Mouse (Mus musculus): ENCODE measurements at regions not wholly inside any gene's neighbourhood (a gene's known extent, or its start where the extent isn't known, plus 50 kb on each side); places are given as distances from the start of the nearest gene placed in this dataset.
"Not testable (repeated sequence)": the region's sequence is repeated elsewhere in the genome, so short reads cannot be mapped to it uniquely, and the experiment has no call there.

DNA sequence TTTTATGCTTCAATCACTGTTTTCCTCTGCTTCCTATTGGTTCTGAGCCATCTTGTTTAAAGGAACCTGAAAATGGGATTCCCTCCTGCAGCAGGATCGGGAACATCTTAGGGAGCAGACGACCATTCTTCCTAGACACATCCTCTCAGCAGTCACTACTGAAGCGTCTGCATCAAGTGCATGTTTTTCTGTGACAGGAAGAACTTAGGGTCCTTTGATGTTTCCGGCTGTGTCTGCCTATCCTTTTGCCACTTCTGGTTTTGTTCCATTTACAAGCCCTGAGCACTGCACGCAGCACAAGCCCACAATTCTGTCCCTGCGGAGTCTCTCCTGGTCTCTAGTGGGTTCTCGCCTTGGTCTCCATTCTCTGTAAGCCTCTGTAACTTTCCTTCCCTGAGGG lies 163.9 kb upstream of the Zfp637 start:
- DNase-seq (ENCODE audit: low read depth, low spot score), result no peak

- DNase-seq (ENCODE audit: low read depth, low spot score), result no peak
Measured at GRCm38 (mm10) chr6:117677821-117678220, 163.2 kb upstream of the Zfp637 start.

- DNase-seq (ENCODE audit: low read depth, low spot score), result no peak
Measured at GRCm38 (mm10) chr6:117678276-117678675, 162.7 kb upstream of the Zfp637 start.

DNA sequence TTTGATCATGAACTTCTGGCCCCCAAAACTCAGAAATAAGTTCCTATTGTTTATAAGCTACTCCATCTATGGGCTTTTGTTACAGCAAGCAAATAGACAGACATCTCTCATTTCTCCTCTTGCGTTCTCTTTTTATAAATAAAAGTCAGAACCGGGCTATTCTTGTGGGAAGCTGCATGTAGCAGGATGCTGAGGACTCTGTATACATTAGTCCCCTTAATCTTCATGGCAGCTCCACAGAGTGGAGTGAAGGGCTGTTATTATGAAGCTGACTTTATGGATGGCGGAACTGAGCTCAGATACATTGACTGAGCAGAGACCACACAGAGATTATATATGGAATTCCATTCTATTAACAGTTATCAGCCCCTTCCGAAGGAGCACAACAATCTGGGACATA lies 162.1 kb upstream of the Zfp637 start:
- DNase-seq (ENCODE audit: low read depth, low spot score), result no peak

DNA sequence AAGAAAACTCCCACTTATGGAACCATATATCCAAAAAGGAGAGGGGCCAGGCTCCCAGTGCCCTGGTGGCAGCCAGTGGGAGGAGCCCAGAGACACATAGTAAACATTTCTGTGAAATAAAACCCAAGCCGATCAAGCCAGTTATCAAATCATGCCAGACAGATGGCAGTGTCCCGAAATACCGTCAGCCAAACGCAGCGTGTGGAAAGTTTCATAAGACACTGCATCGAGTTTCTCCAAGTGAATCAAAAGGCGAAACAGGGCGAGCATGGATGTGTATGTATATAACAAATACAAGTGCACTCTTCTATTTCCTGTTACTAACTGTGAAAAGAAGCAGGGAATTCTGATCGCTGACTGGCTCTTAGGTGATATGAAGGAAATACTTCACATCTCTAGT lies 154.8 kb upstream of the Zfp637 start:
- DNase-seq (ENCODE audit: low read depth, low spot score), result no peak

- DNase-seq (ENCODE audit: low read depth, low spot score), result peak; percentile 18
Measured at GRCm38 (mm10) chr6:117687045-117687444, 153.9 kb upstream of the Zfp637 start.

DNA sequence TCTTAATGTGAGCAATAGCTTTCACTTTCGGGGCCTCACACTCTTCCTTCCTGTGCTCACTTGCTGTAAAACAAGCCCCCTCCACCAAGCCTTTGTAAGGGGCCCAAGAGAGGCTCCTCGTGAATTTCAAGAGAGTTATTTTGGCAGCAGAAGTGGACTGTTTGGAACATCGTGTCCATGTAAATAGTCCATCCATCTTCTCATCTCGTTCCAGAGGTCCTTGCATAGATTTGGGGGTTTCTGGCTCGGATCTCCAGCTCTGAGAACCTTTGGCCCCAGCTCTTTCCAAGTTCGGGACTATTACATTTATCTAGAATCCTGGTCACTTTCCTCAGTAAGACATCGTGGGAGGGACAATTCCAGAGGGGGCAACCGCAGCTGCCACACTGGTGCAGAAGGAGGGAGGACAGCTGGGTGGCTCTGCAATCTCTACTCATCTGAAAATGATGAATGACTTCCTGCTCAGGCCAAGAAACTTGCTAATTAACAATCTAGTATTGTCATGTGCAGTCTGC lies 152.3 kb upstream of the Zfp637 start:
- no peak for DNase-seq (ENCODE audit: low read depth, low spot score)

DNA sequence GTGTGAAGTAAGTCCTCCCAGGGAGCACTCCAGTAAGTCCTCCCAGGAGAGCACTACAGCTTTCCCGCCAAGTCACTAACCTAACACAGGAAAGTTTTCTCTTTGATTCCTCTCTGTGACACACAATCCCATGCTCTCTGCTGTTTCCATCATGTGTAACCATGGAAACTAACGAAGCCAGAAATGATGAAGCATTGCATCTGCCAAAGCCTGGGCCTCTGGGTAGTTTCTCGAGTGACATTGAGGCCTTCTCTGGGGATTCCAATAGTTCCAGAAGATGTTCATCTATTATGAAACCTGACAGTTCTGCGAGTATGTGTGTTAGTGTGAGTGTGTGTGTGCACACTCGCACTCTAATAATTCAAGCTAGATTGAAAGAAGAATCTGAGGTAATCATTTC lies 140.7 kb upstream of the Zfp637 start:
- DNase-seq (ENCODE audit: low read depth, low spot score), result no peak

DNA sequence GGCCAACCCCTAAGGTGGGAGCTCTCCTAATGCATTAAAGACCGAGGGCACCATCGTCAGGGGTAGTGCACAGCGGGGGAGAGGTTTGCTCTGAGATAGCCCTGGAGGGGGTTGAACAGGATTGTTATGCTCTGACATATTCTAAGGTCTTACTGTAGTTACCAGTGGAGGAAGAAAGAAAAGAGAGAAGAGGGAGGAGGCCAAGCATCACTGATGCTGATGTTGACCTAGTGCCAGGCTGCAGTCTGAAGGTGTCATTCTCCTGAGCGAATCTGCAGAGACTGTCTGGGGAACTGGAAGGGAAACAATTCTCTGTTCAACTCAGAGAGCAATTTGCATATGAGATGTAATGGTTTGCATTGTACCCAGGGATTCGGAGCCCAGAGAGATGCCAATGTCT lies 139.4 kb upstream of the Zfp637 start:
- no peak for DNase-seq (ENCODE audit: low read depth, low spot score)

DNA sequence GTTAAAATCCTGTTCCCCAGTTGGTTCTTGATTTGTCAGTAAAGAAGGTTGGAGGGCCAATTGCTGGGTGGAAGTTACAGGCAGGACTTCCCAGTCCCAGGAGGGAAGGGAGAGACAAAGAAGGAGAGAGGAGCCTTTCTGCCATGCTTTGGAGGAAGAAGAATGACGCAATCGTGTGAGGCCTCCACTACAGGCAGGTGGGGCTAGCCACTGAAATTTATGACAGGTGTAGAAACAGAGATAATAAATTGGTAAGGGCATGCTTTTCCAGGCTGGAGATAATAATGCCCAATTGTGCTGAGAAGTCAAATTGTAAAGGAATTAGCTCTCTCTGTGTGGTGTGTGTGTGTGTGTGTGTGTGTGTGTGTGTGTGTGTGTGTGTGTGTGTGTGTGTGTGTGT lies 135.0 kb upstream of the Zfp637 start:
- no peak for DNase-seq (ENCODE audit: low read depth, low spot score)

DNA sequence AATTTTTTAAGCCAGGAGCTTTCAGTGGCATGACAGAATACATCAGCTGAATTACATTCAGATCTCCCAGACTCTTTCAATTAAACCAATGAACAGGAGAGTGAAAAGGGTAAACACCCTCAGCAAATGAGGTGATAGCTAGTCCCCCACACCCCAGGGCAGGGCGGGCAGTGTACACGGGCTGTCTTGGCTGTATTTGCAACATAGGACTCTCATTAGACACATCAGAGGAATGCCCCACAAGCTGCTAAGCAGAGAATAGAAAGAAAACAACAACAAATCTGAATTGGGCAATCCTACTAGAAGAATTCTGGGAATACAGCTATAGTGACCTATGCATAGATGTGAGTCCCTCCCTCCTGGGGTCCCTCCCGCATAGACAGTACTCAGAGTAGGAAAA lies 131.8 kb upstream of the Zfp637 start:
- DNase-seq (ENCODE audit: low read depth, low spot score), result no peak

- DNase-seq (ENCODE audit: low read depth, low spot score), result no peak
Measured at GRCm38 (mm10) chr6:117715056-117715777, 125.8 kb upstream of the Zfp637 start.

- DNase-seq (ENCODE audit: low read depth, low spot score), result not testable (repeated sequence)
Measured at GRCm38 (mm10) chr6:117716422-117716821, 124.6 kb upstream of the Zfp637 start.

DNA sequence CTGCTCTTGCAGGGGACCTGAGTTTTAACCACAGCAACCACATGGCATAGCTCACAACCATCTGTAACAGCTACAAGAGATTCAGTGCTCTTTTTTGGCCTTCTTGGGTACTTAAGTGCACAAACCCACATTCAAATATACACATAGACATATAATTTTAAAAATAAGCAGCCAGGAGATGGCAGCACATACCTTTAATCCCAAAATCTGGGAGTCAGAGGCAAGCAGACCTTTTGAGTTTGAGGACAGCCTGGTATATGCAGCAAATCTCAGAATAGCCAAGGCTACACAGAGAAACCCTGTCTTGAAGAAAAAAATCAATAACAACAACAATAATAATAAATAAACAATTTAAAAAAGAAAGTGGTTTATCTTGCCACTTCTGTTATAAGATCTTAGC lies 88.6 kb upstream of the Zfp637 start:
- not testable (repeated sequence) for DNase-seq (ENCODE audit: low read depth, low spot score)

DNA sequence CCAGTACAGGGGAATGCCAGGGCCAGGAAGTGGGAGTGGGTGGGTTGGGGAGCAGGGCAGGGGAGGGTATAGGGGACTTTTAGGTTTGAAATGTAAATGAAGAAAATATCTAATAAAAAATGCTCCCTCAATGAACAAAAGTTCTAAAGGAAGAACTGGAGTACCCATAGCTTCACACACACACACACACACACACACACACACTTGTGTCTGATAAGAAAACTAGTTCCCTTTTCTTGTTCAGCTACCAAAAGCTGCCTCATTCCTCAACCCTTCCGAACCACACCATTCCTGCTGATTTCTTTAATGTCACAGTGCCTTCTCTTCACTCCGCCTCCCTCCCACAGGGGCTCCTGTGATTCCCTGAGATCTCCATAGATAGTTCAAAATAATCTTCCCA lies 85.3 kb upstream of the Zfp637 start:
- not testable (repeated sequence) for DNase-seq (ENCODE audit: low read depth, low spot score)

DNA sequence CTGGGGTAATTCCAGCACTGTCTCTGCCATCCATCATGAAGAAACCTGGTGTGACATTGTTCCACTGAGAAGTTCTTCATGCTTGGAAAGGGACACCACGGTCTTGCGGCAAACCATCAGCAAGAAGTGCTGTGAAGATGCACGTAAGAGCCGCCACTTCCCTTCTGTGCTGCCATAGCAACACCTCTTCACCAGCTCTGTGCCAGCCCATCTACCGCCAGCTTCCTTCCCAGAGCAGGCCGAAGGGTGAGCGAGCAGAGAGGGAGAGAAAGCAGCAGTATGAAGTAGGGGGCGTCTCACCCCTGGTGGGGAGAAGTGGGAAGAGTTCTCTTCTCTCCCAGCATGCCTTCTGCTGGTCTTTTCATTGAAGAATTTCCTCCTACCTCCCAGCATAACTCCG lies 84.8 kb upstream of the Zfp637 start:
- peak; percentile 28 for DNase-seq (ENCODE audit: low read depth, low spot score)

- peak; percentile 78 for DNase-seq (ENCODE audit: low read depth, low spot score)
Measured at GRCm38 (mm10) chr6:117758516-117758915, 82.5 kb upstream of the Zfp637 start.

- no peak for DNase-seq (ENCODE audit: low read depth, low spot score)
Measured at GRCm38 (mm10) chr6:117771506-117771905, 69.5 kb upstream of the Zfp637 start.

GRCm38 (mm10) chr6:117772396-117772795 lies 68.6 kb upstream of the Zfp637 start:
- DNase-seq (ENCODE audit: low read depth, low spot score), result no peak

GRCm38 (mm10) chr6:117775304-117776050 lies 65.5 kb upstream of the Zfp637 start:
- DNase-seq (ENCODE audit: low read depth, low spot score), result no peak

DNA sequence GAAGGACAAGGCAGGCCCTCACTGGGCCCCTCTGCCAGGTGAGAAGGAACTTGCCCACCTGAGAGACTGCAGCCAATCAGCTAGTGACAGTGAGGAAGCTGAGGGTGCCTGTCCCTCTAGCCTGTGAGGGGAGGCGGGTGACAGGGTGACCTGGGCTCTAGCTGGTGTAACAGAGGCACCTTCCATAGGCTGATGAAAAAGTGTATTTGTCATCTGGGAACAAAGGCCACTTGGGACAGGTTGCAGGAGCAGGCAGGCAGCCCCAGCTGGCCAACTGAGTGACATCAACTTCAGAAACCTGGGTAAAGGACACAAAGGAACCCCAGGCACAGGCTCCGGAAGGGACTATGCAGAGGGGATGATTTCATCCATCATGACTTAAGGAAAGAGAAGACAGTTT lies 63.0 kb upstream of the Zfp637 start:
- no peak for DNase-seq (ENCODE audit: low read depth, low spot score)

- DNase-seq (ENCODE audit: low read depth, low spot score), result no peak
Measured at GRCm38 (mm10) chr6:117778481-117778880, 62.5 kb upstream of the Zfp637 start.

- DNase-seq (ENCODE audit: low read depth, low spot score), result no peak
Measured at GRCm38 (mm10) chr6:117779020-117779419, 62.0 kb upstream of the Zfp637 start.
